Mouse (Mus musculus) heart, embryonic 16.5 days (tissue): ENCODE data around the gene Tmem255b. TPM values are rescaled to one million over a fixed set of nuclear protein-coding genes. Genes with fewer than 3 reads are reported as not detected.

ENCODE experiments used
- ATAC-seq: fragments of 200-750 bp; cut with Nextera tagmentation; replicated peaks from 2 replicates; pipeline ENCODE4 v1.8.0; 2017; ENCODE audit warnings: moderate number of reproducible peaks; ENCODE audit not compliant: insufficient read depth, low FRiP score; ENCODE audit errors: extremely low read depth
- H3K27ac ChIP-seq: fragments of 300-500 bp; sonication (generic); 2 replicates; pipeline ENCODE4 v1.5.1; 2014; ENCODE audit warnings: mild to moderate bottlenecking, low read length, control low read depth, moderate library complexity
- H3K27me3 ChIP-seq: fragments of 300-500 bp; sonication (generic); 2 replicates; pipeline ENCODE4 v1.6.1; 2014; ENCODE audit warnings: low read length, mixed read lengths; ENCODE audit not compliant: control insufficient read depth, insufficient read depth
- H3K36me3 ChIP-seq: fragments of 300-500 bp; sonication (generic); 2 replicates; pipeline ENCODE4 v1.6.1; 2014; ENCODE audit not compliant: control insufficient read depth, insufficient read depth
- H3K4me1 ChIP-seq: fragments of 300-500 bp; sonication (generic); 2 replicates; pipeline ENCODE4 v1.6.1; 2014; ENCODE audit warnings: low read length, mixed read lengths; ENCODE audit not compliant: control insufficient read depth, insufficient read depth
- H3K4me2 ChIP-seq: fragments of 300-500 bp; sonication (generic); 2 replicates; pipeline ENCODE4 v1.6.1; 2014; ENCODE audit warnings: low read depth, mild to moderate bottlenecking, control low read depth, low read length
- H3K4me3 ChIP-seq: fragments of 300-500 bp; sonication (generic); 2 replicates; pipeline ENCODE4 v1.5.1; 2014; ENCODE audit warnings: mild to moderate bottlenecking, control low read depth, low read length
- H3K9ac ChIP-seq: fragments of 300-500 bp; sonication (generic); 2 replicates; pipeline ENCODE4 v1.6.1; 2014; ENCODE audit warnings: low read length, control low read depth
- H3K9me3 ChIP-seq: fragments of 300-500 bp; sonication (generic); replicated peaks from 2 replicates; pipeline ENCODE4 v1.6.1; 2016; ENCODE audit warnings: low read length; ENCODE audit not compliant: control insufficient read depth
- WGBS: fragments of 180-500 bp; shearing (Covaris S2); extraction: QIAGEN DNeasy Blood & Tissue Kit; methylation state at CpG from one replicate; pipeline ENCODE4 v1.1.7; 2014; 5-methylcytosine and 5-hydroxymethylcytosine counted together
- polyA plus RNA-seq: library from polyadenylated mRNA; unstranded; fragments of >200 nt; fragmentation: Nextera tagmentation; extraction: Ambion mirVana; gene quantifications from 2 replicates; pipeline ENCODE4 v1.2.1, GENCODE M21; 2015

The Tmem255b gene
- polyA plus RNA-seq, 1 experiment from 2014 or later: 3.1 TPM

GRCm38 (mm10) chr8:13455295-13455694 lies 20.3 kb downstream of the Tmem255b start:
- Histone ChIP-seq H3K4me1 (no peaks in the 10 kb centered on the region), H3K36me3 (no peaks in the 10 kb centered on the region), H3K9me3 (no peaks in the 10 kb centered on the region), H3K27me3 (no peaks in the 10 kb centered on the region), H3K4me2 (no peak overlapping the region), H3K9ac (no peak overlapping the region), H3K27ac (no peak overlapping the region), H3K4me3 (no peak overlapping the region)
- 26% methylated on average over 2 of the region's 2 CpGs for WGBS
- 0 out of 2 replicates have a peak, but pooled peaks have one; percentile 53 for ATAC-seq

- ATAC-seq: no peak
- H3K4me1 ChIP-seq: peaks cover 6% of the 10 kb centered on the region
Observed at GRCm38 (mm10) chr8:13459431-13459830, 24.4 kb downstream of the Tmem255b start.

GRCm38 (mm10) chr8:13461085-13461765 lies 26.2 kb downstream of the Tmem255b start:
- Histone ChIP-seq H3K4me3 (no peak overlapping the region), H3K4me2 (no peak overlapping the region), H3K9ac (no peak overlapping the region), H3K4me1 (peaks cover 6% of the 10 kb centered on the region), H3K27ac (no peak overlapping the region), H3K27me3 (no peaks in the 10 kb centered on the region), H3K9me3 (no peaks in the 10 kb centered on the region), H3K36me3 (peaks cover 15% of the 10 kb centered on the region)
- 78% methylated on average over 17 of the region's 17 CpGs for WGBS
- ATAC-seq: no peak

More at GRCm38 (mm10) chr8:13459431-13459830, 24.4 kb downstream of the Tmem255b start:
- H3K9ac ChIP-seq: no peak overlapping the region
- peaks cover 2% of the 10 kb centered on the region; the same call in 1 of the 2 replicates for H3K36me3 ChIP-seq
- WGBS: 90% methylated on average over 4 of the region's 4 CpGs
- no peak overlapping the region for H3K4me2 ChIP-seq
- H3K27me3 ChIP-seq: no peaks in the 10 kb centered on the region
- no peak overlapping the region for H3K27ac ChIP-seq
- no peak overlapping the region for H3K4me3 ChIP-seq
- no peaks in the 10 kb centered on the region for H3K9me3 ChIP-seq

GRCm38 (mm10) chr8:13461843-13462242 lies 26.9 kb downstream of the Tmem255b start:
- no peaks in the 10 kb centered on the region for H3K9me3 ChIP-seq
- H3K27me3 ChIP-seq: no peaks in the 10 kb centered on the region
- H3K4me3 ChIP-seq: no peak overlapping the region
- peaks cover 6% of the 10 kb centered on the region for H3K4me1 ChIP-seq
- H3K9ac ChIP-seq: no peak overlapping the region
- H3K4me2 ChIP-seq: no peak overlapping the region
- ATAC-seq: no peak
- H3K27ac ChIP-seq: no peak overlapping the region
- H3K36me3 ChIP-seq: peaks cover 21% of the 10 kb centered on the region
- 35% methylated on average over 4 of the region's 4 CpGs for WGBS

- H3K9ac ChIP-seq: no peak overlapping the region
- no peaks in the 10 kb centered on the region for H3K9me3 ChIP-seq
- peaks cover 25% of the 10 kb centered on the region for H3K36me3 ChIP-seq
- H3K27me3 ChIP-seq: no peaks in the 10 kb centered on the region
- no peak for ATAC-seq
- no peak overlapping the region for H3K4me2 ChIP-seq
- H3K4me3 ChIP-seq: no peak overlapping the region
- H3K27ac ChIP-seq: no peak overlapping the region
- 58% methylated on average over 10 of the region's 10 CpGs for WGBS
- peaks cover 6% of the 10 kb centered on the region for H3K4me1 ChIP-seq
Observed at GRCm38 (mm10) chr8:13462392-13462791, 27.4 kb downstream of the Tmem255b start.

- no peak for ATAC-seq
- Histone ChIP-seq H3K27ac (no peak overlapping the region), H3K36me3 (peaks cover 52% of the 10 kb centered on the region), H3K27me3 (no peaks in the 10 kb centered on the region), H3K4me1 (peaks cover 6% of the 10 kb centered on the region), H3K9ac (no peak overlapping the region), H3K4me2 (no peak overlapping the region), H3K4me3 (no peak overlapping the region), H3K9me3 (no peaks in the 10 kb centered on the region)
- 59% methylated on average over 7 of the region's 7 CpGs for WGBS
Observed at GRCm38 (mm10) chr8:13465324-13465723, 30.3 kb downstream of the Tmem255b start.

GRCm38 (mm10) chr8:13466989-13467388 lies 32.0 kb downstream of the Tmem255b start:
- H3K9me3 ChIP-seq: no peaks in the 10 kb centered on the region
- H3K4me2 ChIP-seq: no peak overlapping the region
- H3K4me1 ChIP-seq: peaks cover 11% of the 10 kb centered on the region
- WGBS: 60% methylated on average over 5 of the region's 5 CpGs
- no peak overlapping the region for H3K27ac ChIP-seq
- no peaks in the 10 kb centered on the region for H3K27me3 ChIP-seq
- no peak overlapping the region for H3K4me3 ChIP-seq
- peaks cover 63% of the 10 kb centered on the region for H3K36me3 ChIP-seq
- ATAC-seq: no peak
- no peak overlapping the region for H3K9ac ChIP-seq

- H3K4me3 ChIP-seq: no peak overlapping the region
- no peak overlapping the region for H3K4me2 ChIP-seq
- peaks cover 15% of the 10 kb centered on the region for H3K4me1 ChIP-seq
- H3K9me3 ChIP-seq: no peaks in the 10 kb centered on the region
- H3K9ac ChIP-seq: no peak overlapping the region
- ATAC-seq: no peak
- peaks cover 68% of the 10 kb centered on the region for H3K36me3 ChIP-seq
- 82% methylated on average over 9 of the region's 9 CpGs for WGBS
- no peak overlapping the region for H3K27ac ChIP-seq
- H3K27me3 ChIP-seq: no peaks in the 10 kb centered on the region
Observed at GRCm38 (mm10) chr8:13468737-13469136, 33.7 kb downstream of the Tmem255b start.

- Histone ChIP-seq H3K36me3 (peaks cover 73% of the 10 kb centered on the region), H3K27ac (peak overlapping the region; percentile 54), H3K9me3 (no peaks in the 10 kb centered on the region)
Observed at GRCm38 (mm10) chr8:13471484-13471883, 36.5 kb downstream of the Tmem255b start.

More at GRCm38 (mm10) chr8:13471484-13471883, 36.5 kb downstream of the Tmem255b start:
- WGBS: 63% methylated on average over 11 of the region's 11 CpGs
- Histone ChIP-seq H3K9ac (no peak overlapping the region), H3K27me3 (no peaks in the 10 kb centered on the region), H3K4me3 (no peak overlapping the region), H3K4me2 (no peak overlapping the region), H3K4me1 (peaks cover 15% of the 10 kb centered on the region)
- ATAC-seq: no peak
